12 mouse cellular contexts compared by ENCODE assay signal in genomic region chr13:11098899-11099585, GRCm38 (mm10).
A peak's percentile ranks its signal among the peaks of the same experiment; 100 is the strongest.
DNase-seq lines count a peak whose midpoint lies in the region; ATAC-seq lines count a peak whose summit lies in the region.
"Had no signal": no experiment of that assay in that cellular context is flagged by ENCODE, and none has a peak within 500 bp of the region (broad histone marks: within the 10 kb centered on the region; RNA-seq: fewer than 3 reads in every experiment).

No protein-coding gene starts in this region.

- no peaks in the 10 kb centered on the region for H3K36me3 ChIP-seq in hindbrain, embryonic 12.5 days
- H3K36me3 ChIP-seq in limb, embryonic 11.5 days (ENCODE audit: control insufficient read depth, insufficient read depth, low read length) = no peaks in the 10 kb centered on the region
- H3K36me3 ChIP-seq: G1E had no signal

- H3K4me3 ChIP-seq in hindbrain, embryonic 12.5 days = no peak overlapping the region
- H3K4me3 ChIP-seq in limb, embryonic 11.5 days (ENCODE audit: low read depth, low read length) = no peak overlapping the region
- H3K4me3 ChIP-seq: megakaryocyte, embryonic 14.5 days had no signal

- H3K27ac ChIP-seq in hindbrain, embryonic 12.5 days = peak overlapping the region; percentile 67
- H3K27ac ChIP-seq in limb, embryonic 11.5 days (replicated peaks; ENCODE audit: low read depth, low read length) = no peak overlapping the region

- H3K4me1 ChIP-seq in hindbrain, embryonic 12.5 days = peaks cover 8% of the 10 kb centered on the region; the same call in 1 of the 2 replicates
- peaks cover 9% of the 10 kb centered on the region for H3K4me1 ChIP-seq in limb, embryonic 11.5 days (ENCODE audit: control insufficient read depth, insufficient read depth, low read length)
- H3K4me1 ChIP-seq: megakaryocyte, embryonic 14.5 days had no signal

- peak; percentile 58; the same call in 1 of the 2 replicates for ATAC-seq in hindbrain, embryonic 12.5 days (ENCODE audit: low FRiP score)
- peak; percentile 82 for ATAC-seq in limb, embryonic 11.5 days (ENCODE audit: insufficient number of reproducible peaks, low FRiP score, low TSS enrichment, low read depth)
- no peak for ATAC-seq in frontal cortex, adult (ENCODE audit: low TSS enrichment)

- 6% methylated on average over 4 of the region's 4 CpGs for WGBS in hindbrain, embryonic 12.5 days
- WGBS in limb, embryonic 11.5 days = 0% methylated on average over 4 of the region's 4 CpGs

- peak; percentile 21 for DNase-seq in ovary, adult 18-20 months (ENCODE audit: low spot score)
- DNase-seq in ovary, postnatal 10 days (ENCODE audit: low spot score) = no peak
- peak; percentile 70 for DNase-seq in limb, embryonic 11.5 days (ENCODE audit: low spot score)
- peak; percentile 27 for DNase-seq in retina, postnatal 1 day
- no peak for DNase-seq in thymus, postnatal 10 days (ENCODE audit: low spot score in 2 of 2)
- no peak for DNase-seq in thymus, postnatal 14 days
- DNase-seq: cerebellum, adult 9-10 months; layer of hippocampus, postnatal 36 days had no signal

- no peaks in the 10 kb centered on the region for H3K27me3 ChIP-seq in hindbrain, embryonic 12.5 days
- no peaks in the 10 kb centered on the region for H3K27me3 ChIP-seq in limb, embryonic 11.5 days (ENCODE audit: control insufficient read depth, insufficient read depth, low read length)
- H3K27me3 ChIP-seq: megakaryocyte, embryonic 14.5 days had no signal

- H3K9me3 ChIP-seq in hindbrain, embryonic 12.5 days (replicated peaks) = no peaks in the 10 kb centered on the region
- H3K9me3 ChIP-seq in limb, embryonic 11.5 days (ENCODE audit: control insufficient read depth, low read length) = no peaks in the 10 kb centered on the region
- H3K9me3 ChIP-seq: G1E; megakaryocyte, embryonic 14.5 days had no signal

- H3K9ac ChIP-seq in hindbrain, embryonic 12.5 days = no peak overlapping the region
- no peak overlapping the region for H3K9ac ChIP-seq in limb, embryonic 11.5 days (ENCODE audit: low read length)

- H3K4me2 ChIP-seq in hindbrain, embryonic 12.5 days (replicated peaks) = no peak overlapping the region
- H3K4me2 ChIP-seq in limb, embryonic 11.5 days (ENCODE audit: low read depth, severe bottlenecking) = no peak overlapping the region

Comparison
In these comparisons a context has a peak if more than half of its experiments do, and no peak if none do; other contexts are left out.
1. DNase-seq: peak in ovary, adult 18-20 months (single experiment), limb, embryonic 11.5 days (single experiment) and retina, postnatal 1 day (single experiment); none in ovary, postnatal 10 days (single experiment), thymus, postnatal 10 days (0 of 2) and thymus, postnatal 14 days (single experiment).